Mouse (Mus musculus) megakaryocyte-erythroid progenitor cell, adult 5-6 weeks (primary cell): ENCODE measurements around the gene Baz1a. TPM values are rescaled to one million over a fixed set of nuclear protein-coding genes. Genes with fewer than 3 reads are reported as not detected.
"Not testable (repeated sequence)": the region's sequence is repeated elsewhere in the genome, so short reads cannot be mapped to it uniquely, and the experiment has no call there.

Experiments
- ATAC-seq: replicated peaks from 2 replicates; pipeline ENCODE4 v1.8.0; 2016; ENCODE audit warnings: mild to moderate bottlenecking, inconsistent platforms; ENCODE audit not compliant: severe bottlenecking, poor library complexity, low FRiP score, low TSS enrichment
- total RNA-seq, 2 experiments: library from RNA; stranded (forward) in 1 of 2; stranded (reverse) in 1 of 2; fragments of 200-1000, 215-1000 nt in 1 of 2; fragments of >200 nt in 1 of 2; fragmentation: Nextera tagmentation in 1 of 2; gene quantifications; 2 replicates each; pipeline ENCODE4 v1.2.3; 2014 to 2017

Baz1a gene
- total RNA-seq, 2 experiments from 2014 or later: 112 to 128 TPM

- ATAC-seq: peak; percentile 92
Measured at GRCm38 (mm10) chr12:54984701-54985256, 29.4 kb downstream of the Baz1a start.

- ATAC-seq: no peak
Measured at GRCm38 (mm10) chr12:54982935-54983715, 31.0 kb downstream of the Baz1a start.

DNA sequence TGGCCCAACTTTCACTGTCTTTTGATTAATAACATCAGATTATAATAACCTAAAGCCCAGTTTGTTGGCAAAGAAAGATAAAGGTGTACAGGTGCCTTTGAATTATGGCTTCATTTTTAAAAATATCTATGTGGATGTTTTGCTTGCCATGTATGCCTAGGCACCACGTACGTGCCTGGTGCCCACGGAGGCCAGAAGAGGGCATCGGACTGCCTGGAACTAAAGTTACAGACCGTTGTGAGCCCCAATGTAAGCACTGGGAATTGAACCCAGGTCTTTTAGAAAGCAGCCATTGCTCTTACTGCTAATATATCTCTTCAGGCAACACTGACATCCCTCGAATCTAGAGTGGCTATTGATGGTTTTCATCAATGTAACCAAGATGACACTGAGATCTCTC lies 32.2 kb downstream of the Baz1a start:
- ATAC-seq: no peak

GRCm38 (mm10) chr12:54980939-54981338 lies 33.2 kb downstream of the Baz1a start:
- no peak for ATAC-seq

DNA sequence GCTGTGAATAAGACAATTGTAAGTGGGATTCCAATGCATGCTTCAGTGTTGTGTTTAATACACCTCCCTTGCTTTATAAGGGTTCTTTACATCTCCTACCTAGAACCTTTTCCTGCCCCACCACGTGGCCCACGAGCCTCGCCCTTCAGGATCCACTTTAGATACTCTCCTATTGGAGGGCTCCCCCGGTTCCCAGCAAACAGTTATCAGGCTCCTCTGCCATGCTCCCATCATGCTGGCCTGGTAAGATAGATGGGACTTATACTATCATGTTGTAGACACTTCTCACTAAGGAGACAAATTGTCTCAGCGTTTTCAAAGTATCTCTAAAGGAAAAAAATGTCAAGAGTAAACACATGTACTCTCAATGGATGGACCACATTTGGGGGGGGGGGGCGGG lies 33.6 kb downstream of the Baz1a start:
- peak; percentile 30; the same call in 1 of the 2 replicates for ATAC-seq

DNA sequence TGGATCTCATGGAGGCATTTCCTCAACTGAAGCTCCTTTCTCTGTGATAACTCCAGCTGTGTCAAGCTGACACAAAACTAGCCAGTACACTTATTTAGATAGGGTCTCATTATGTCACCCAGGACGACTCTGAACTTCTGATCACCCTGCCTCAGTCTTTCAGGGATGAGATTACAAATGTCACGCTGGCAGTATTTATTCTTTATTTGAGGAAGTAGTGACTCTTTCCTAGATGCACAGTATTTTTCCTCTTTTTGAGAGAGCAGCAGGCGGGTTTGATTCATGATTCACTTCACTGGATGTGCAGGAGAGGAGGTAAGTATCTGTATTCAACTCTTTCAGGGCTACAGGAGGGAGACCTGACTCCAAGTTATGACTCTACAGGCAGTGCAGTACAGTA lies 45.1 kb downstream of the Baz1a start:
- no peak for ATAC-seq

GRCm38 (mm10) chr12:54965532-54966160 lies 48.5 kb downstream of the Baz1a start:
- ATAC-seq: no peak

GRCm38 (mm10) chr12:54959569-54959968 lies 54.6 kb downstream of the Baz1a start:
- no peak for ATAC-seq

DNA sequence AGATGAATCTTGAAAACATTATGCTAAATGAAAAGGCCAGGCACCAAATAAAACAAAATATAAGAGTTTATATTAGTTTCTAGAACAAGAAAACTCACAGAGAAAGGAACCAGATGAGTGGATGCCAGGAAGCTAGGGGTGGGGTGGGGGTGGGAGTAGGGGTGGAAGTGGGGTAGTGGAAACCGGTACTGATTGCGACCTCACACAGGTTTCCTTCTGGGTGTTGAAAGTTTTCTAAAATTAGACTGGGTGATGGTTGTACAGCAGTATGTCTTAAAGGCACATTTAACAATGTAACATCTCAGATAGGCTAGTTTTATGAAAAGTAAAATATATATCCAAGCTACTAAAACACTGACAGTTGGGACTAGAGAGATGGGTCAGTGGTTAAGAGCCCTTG lies 57.2 kb downstream of the Baz1a start:
- ATAC-seq: no peak

DNA sequence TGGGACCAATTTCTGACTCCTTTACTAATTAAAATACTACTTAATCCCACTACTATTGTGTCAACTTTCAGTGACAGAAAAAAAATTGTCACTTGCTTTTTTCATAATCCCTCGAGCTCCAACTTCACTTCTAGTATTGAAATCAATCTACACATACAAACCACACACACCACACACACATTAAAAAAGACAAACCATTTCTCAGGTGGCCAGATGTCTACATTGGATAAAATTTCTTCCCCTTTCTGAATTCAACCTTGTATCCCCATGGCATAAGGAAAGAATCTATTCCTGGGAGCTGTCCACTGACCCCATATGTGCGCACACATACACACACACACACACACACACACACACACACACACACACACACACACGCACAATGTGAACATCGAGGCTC lies 57.7 kb downstream of the Baz1a start:
- no peak for ATAC-seq

DNA sequence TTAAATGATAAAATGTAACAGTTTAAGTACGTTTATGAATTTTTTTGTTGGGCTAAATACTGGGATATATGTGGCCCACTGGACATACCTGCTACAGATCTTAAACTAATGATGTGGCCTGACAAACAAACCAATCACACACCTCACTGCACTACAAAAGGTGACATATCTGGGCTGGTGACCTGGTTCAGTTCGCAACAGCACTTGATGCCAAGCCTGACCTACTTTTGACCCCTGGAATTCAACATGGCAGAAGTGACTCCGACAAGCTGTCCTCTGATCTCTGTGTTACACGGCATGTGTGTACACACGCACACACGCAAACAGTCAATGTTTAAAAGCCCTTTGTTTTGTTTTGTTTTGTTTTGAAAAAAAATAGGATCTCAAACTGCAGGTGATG lies 68.0 kb downstream of the Baz1a start:
- no peak for ATAC-seq

GRCm38 (mm10) chr12:54942586-54943157 lies 71.5 kb downstream of the Baz1a start:
- not testable (repeated sequence) for ATAC-seq

GRCm38 (mm10) chr12:54937581-54938343 lies 76.4 kb downstream of the Baz1a start:
- ATAC-seq: not testable (repeated sequence)

GRCm38 (mm10) chr12:54910387-54910786 lies 103.8 kb downstream of the Baz1a start:
- no peak for ATAC-seq

- ATAC-seq: not testable (repeated sequence)
Measured at GRCm38 (mm10) chr12:54892559-54892958, 121.6 kb downstream of the Baz1a start.

- no peak for ATAC-seq
Measured at GRCm38 (mm10) chr12:54890426-54890825, 123.7 kb downstream of the Baz1a start.

DNA sequence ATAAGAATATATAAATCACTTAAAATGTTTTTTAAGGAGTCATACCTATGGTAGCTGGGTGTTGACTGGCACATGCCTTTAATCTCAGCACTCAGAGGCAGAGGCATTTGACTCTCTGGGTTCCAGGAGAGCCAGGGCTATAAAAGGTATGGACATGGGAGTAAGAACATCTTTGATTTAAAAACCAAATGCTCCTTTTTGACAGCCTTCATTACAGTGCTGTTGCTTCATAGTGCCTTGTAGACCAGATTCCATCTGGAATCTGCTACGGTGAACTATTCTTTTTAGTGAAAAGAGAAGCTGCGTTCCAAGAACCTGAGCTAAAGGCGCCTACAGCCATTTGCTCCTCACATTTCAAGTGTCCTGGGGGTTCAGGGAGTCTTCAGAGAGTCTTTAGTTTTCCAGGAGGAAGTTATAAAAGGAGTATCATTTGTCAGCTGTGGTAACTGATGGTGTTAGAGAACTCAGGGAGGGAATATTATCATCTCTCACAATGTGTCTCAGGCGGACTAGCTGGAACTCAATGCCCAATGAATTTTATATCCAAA lies 126.5 kb downstream of the Baz1a start:
- ATAC-seq: no peak

- peak; percentile 44; the same call in 1 of the 2 replicates for ATAC-seq
Measured at GRCm38 (mm10) chr12:54879630-54880029, 134.5 kb downstream of the Baz1a start.

- peak; percentile 30; the same call in 1 of the 2 replicates for ATAC-seq
Measured at GRCm38 (mm10) chr12:54879211-54879610, 134.9 kb downstream of the Baz1a start.
